Mouse (Mus musculus) lung, adult 2 months (tissue): ENCODE results near the gene Bdh2.

ENCODE experiments used
- CTCF ChIP-seq: fragments of 200-500 bp; IDR thresholded peaks from 2 replicates; pipeline ENCODE4 v1.5.1; 2011; ENCODE audit warnings: mild to moderate bottlenecking, low read length, control low read depth; ENCODE audit not compliant: insufficient read depth
- POLR2A ChIP-seq: fragments of 200-500 bp; IDR thresholded peaks from 2 replicates; pipeline ENCODE4 v1.6.1; 2011; ENCODE audit warnings: low read depth, mild to moderate bottlenecking, control low read depth, low read length, borderline replicate concordance; ENCODE audit errors: extremely low read depth

DNA sequence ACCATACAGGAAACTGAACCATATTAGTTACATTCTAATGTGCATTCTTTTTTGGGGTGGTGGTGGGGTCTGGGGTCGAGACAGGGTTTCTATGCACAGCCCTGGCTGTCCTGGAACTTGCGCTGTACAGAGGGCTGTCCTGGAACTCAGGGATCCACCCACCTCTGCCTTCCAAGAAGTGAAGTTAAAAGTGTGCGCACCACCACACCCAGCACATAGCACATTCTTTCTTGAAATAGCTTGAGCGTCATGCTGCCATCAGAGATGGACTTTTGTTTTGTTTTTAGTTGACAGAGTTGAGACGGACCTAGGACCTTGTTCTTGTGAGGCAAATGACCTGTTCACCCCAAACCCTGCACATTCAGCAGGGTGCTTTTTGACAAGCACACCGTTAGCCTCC lies 46.2 kb downstream of the Bdh2 start:
- TF ChIP-seq CTCF, result no peak
- TF ChIP-seq POLR2A, result no peak
